Mouse (Mus musculus) T-helper 1 cell (primary cell): Measurements from ENCODE around the gene Rims3.

Source experiments
- in situ Hi-C: fragments of 300-600 bp; cut with MboI, MseI; formaldehyde crosslinking; loops from one replicate; pipeline ENCODE4 v1.15.1; 2025; ENCODE audit warnings: high pct_unique_total_duplicates

Rims3 gene

GRCm38 (mm10) chr4:120891960-120892359 is 37.3 kb downstream of the Rims3 start:
- in situ Hi-C loops = no loop called here

GRCm38 (mm10) chr4:120892516-120892915 is 37.9 kb downstream of the Rims3 start:
- in situ Hi-C loops = no loop called here

DNA sequence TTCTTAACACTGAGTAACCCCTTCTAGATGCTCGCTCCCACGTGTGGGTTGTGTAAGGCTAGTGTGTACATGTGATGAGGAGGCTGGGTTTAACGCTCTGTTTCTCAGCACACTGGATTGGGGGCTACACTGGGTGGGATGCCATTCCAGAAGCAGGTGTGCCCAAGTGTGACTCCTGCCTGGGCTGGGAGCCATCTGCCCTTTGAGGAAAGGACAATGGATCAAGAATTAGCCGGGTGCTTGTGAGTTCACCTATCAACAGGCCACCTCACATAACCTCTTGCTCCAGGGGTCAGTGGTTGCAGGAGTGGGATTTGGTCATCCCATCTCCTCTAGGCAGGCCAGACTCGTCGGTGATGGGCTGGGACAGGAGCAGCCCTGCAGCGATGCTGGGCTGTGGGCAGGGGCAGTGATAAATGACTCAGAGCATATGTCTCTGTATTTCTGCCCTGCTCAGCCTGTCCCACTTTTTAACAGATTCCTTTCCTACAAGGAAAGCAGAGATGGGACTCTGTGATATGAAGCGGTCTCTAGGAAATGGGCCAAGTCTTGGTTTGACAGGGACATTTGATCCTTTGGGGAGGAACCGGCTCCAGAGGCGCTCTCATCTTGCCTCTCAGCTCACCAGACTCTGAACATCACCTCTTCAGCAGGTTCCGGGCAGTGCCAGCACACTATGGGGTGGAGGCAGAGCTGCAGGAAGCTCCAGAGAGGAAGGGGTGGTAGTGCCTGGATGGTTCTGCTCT is 39.2 kb downstream of the Rims3 start:
- in situ Hi-C loops = no loop called here

DNA sequence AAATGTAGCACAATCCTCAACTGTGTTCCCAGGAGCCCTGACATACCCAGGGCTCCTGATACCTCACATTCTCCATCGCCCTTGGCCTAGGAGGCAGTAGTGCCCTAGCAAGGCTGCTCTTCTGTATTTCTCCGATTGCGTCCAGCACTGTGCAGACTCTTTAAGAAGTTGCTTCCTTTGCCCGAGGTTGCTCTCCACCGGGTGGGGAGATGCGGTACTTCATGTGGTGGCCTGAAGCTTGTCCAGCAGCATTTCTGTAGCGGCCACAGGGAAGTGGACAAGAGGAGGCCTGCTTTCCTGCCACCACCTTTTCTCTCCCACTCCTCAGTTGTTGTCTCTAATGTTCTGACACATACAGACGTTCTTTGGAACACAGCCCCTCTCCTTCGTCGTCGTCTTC is 40.0 kb downstream of the Rims3 start:
- in situ Hi-C loops = no loop called here

DNA sequence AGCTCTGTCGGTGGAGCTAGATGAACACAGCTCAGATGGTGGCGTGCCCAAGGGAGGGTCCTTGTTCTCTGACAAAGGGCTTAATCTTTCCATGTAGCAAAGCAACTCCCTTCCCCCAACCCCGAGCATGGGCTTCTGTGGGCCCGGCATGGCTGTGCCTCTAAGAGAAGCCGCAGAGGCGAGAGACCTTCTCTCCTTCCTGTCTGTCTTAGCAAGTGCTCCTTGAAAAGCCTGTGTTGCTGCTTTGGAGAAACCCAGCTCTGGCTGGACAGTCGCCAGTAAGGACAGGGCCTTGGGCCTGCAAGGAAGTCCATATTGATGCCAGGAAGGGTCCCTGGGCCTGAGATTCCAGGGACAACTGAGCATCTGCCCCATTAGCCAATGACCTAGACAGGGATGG is 40.6 kb downstream of the Rims3 start:
- in situ Hi-C loops = no loop called here

- in situ Hi-C loops = no loop called here
Observed at GRCm38 (mm10) chr4:120895810-120896584, 41.4 kb downstream of the Rims3 start.

DNA sequence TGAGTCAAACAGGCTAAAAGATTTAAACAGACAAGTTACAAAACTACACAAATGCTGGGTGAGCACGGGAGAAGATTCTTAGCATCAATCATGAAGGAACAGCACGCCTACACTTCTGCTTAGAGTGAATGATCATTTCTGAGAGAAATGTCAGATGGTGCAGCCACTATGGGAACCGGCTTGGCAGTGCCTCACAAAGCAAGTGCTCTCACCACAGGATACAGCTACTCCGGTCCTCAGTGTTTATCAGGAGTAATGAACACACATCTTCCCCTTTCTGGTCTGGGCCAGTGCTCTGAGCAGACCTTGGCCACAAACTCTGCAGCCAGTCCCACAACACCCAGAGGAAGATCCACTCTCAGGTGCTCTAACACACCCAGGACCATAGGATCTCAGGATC is 49.9 kb downstream of the Rims3 start:
- in situ Hi-C loops = no loop called here

GRCm38 (mm10) chr4:120905644-120906043 is 51.0 kb downstream of the Rims3 start:
- in situ Hi-C loops = no loop called here

- in situ Hi-C loops = loop anchor here (5.0 to 10.0 kb wide), 2 partner anchors 207 to 315 kb away; no protein-coding TSS in a partner anchor
Observed at GRCm38 (mm10) chr4:120909558-120910150, 55.0 kb downstream of the Rims3 start.

GRCm38 (mm10) chr4:120911086-120911485 is 56.5 kb downstream of the Rims3 start:
- in situ Hi-C loops = loop anchor here (5.0 to 10.0 kb wide), 2 partner anchors 209 to 316 kb away; no protein-coding TSS in a partner anchor

DNA sequence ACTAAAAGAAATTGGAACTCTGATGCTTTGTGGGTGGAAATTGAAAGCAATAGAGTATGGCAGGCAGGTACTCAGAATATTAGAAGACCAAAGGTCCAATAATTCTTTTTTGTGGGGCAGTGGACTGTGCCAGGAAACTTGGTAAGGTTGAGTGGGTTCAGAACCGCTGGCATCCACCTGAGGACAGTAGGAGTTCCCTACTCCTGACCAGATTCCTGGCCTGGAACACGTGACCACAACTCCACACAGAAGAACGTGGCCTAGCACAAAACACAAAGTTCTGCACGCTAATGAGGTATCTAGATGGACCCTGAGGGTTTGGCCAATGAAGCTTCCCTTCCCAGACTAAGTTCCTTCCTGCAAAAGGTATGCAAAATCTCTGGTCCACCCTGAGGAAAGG is 58.2 kb downstream of the Rims3 start:
- in situ Hi-C loops = loop anchor here (5.0 to 10.0 kb wide), 2 partner anchors 211 to 318 kb away; no protein-coding TSS in a partner anchor

GRCm38 (mm10) chr4:120913443-120913842 is 58.8 kb downstream of the Rims3 start:
- in situ Hi-C loops = loop anchor here (5.0 to 10.0 kb wide), 2 partner anchors 211 to 319 kb away; no protein-coding TSS in a partner anchor

GRCm38 (mm10) chr4:120913861-120914260 is 59.2 kb downstream of the Rims3 start:
- in situ Hi-C loops = loop anchor here (5.0 to 10.0 kb wide), 2 partner anchors 212 to 319 kb away; no protein-coding TSS in a partner anchor

GRCm38 (mm10) chr4:120914501-120914900 is 59.9 kb downstream of the Rims3 start:
- in situ Hi-C loops = loop anchor here (5.0 to 10.0 kb wide), 2 partner anchors 212 to 320 kb away; no protein-coding TSS in a partner anchor

- in situ Hi-C loops = no loop called here
Observed at GRCm38 (mm10) chr4:120921461-120921860, 66.8 kb downstream of the Rims3 start.

- in situ Hi-C loops = no loop called here
Observed at GRCm38 (mm10) chr4:120924554-120925299, 70.1 kb downstream of the Rims3 start, which contains the start of gene Exo5. Gene Exo5 (minus strand): TSS chr4:120925017.

- in situ Hi-C loops = no loop called here
Observed at GRCm38 (mm10) chr4:120925386-120925785, 70.8 kb downstream of the Rims3 start.

DNA sequence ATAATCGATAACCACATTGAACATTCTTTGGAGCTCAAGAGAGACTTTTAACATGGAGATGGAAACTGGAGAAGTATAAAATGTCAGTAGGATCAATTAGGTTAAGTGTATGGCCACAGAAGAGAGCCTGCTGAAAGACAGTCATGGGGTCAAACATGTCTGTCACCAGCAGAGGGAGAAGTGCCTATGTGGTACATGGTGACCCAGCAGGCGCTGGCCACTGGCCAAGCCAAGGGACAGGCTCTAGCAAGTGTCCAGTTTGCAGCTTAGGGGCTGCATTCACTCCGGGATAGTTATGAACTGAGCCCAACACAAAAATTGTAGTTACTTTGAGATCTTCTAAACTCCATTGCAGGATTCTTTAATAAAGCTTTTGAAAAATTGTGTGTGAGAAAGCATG is 74.1 kb downstream of the Rims3 start:
- in situ Hi-C loops = no loop called here

DNA sequence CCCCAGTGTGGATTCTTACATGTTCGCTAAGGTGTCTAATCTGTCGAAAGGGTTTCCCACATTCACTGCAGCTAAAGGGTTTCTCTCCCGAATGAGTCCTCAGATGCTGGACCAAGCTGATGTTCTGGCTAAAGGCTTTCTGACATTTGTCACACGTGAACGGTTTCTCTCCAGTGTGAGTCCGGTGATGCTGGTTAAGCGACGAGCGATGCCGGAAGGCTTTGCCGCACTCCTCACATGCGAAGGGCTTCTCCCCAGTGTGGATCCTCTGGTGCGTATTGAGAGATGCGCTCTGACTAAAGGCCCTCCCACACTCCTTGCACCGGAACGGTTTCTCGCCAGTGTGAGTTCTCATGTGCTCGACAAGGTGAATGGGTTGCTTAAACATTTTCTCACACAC is 76.1 kb downstream of the Rims3 start:
- in situ Hi-C loops = no loop called here

DNA sequence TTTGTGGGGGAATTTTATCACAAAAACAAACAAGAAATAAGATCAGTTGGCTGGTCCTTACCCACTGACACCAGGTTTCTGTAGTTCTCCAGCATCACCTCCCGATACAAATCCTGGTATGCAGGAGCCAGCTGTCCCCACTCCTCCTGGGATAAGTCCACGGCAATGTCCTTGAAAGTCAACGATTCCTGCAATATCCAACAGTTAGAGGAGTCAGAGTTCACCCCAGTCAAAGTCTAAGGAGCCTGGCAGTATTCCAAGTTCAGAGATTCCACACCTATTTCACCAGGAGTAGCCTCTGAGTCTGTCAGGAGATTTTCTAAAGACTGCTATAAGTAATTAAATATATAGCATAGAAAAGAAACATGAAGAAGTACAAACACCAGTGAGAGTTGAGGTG is 80.4 kb downstream of the Rims3 start:
- in situ Hi-C loops = no loop called here
